Mouse (Mus musculus) liver, postnatal 0 days (tissue): ENCODE data around the gene Edc3.

Experiments used
- CTCF ChIP-seq: sonication (generic); IDR thresholded peaks from 2 replicates; pipeline ENCODE4 v1.5.1; 2016; ENCODE audit warnings: antibody characterized with exemption, low read depth
- EP300 ChIP-seq: IDR thresholded peaks from 2 replicates; pipeline ENCODE4 v1.6.1; 2016; ENCODE audit warnings: antibody characterized with exemption, low read depth, mild to moderate bottlenecking

DNA sequence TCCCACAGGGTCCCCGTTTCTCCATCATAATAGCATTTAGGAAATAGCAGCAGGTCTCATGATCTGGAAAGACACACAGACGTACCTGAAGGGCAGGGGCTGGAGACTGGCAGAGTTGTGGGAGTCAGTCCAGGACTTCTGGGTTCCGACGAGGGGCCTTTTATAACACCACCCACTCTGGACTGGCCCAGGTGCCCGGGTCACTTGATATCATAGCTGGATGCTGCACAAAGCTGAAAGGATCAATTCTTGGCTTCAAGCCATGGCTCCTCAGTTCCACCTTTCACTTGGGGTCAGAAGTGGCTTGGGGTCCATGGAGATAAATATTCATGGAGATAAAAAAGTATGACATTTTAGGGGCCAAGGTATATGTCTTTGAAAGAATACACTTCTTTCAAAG lies 24.8 kb upstream of the Edc3 start, which contains the start of gene Cyp1a2:
- TF ChIP-seq CTCF (no peak), EP300 (no peak)
